Comparison of ENCODE assay signal across 8 mouse cellular contexts in the genomic region with DNA sequence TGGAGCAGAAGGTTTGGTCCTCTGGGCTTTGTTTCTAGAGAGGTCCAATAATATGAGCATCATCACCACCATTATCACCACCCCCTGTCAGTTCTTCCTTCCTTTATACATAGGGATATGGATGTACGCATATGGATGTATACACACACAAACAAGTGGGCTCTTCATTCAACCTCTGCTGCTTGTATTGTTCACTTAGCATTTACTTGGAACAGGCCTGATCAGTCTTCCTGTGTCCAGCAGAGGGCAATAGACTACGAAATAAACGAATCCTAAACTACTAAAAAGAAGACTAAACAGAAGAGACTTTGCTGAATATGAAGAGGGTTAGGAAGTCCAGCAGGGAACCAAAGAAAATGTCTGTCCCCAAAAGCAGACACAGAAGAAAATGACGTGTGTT. TPM values are rescaled to one million over a fixed set of nuclear protein-coding genes. Genes with fewer than 3 reads are reported as not detected.
DNase-seq lines count a peak whose midpoint lies in the region; ATAC-seq and TF ChIP-seq lines count a peak whose summit lies in the region.
"Had no signal": no experiment of that assay in that cellular context is flagged by ENCODE, and none has a peak within 500 bp of the region (broad histone marks: within the 10 kb centered on the region; RNA-seq: fewer than 3 reads in every experiment).

No protein-coding gene starts in this region.

- no peak overlapping the region for H3K4me2 ChIP-seq in kidney, embryonic 14.5 days (replicated peaks; ENCODE audit: low read depth, low read length)
- no peak overlapping the region for H3K4me2 ChIP-seq in midbrain, embryonic 11.5 days
- H3K4me2 ChIP-seq: embryonic facial prominence, embryonic 12.5 days had no signal

- peak; percentile 61 for TF ChIP-seq CTCF in Patski (IDR thresholded peaks at IDR 0.05)

- in situ Hi-C loops in Patski (cut with MboI; ENCODE audit: low pct_unique_long_range_greater_than_20kb), result loop anchor here (25.0 kb wide), 1 partner anchor 664 kb away; no protein-coding TSS in a partner anchor

- no peaks in the 10 kb centered on the region for H3K9me3 ChIP-seq in kidney, embryonic 14.5 days (ENCODE audit: control insufficient read depth, low read length)
- no peaks in the 10 kb centered on the region for H3K9me3 ChIP-seq in midbrain, embryonic 10.5 days (replicated peaks)
- no peaks in the 10 kb centered on the region for H3K9me3 ChIP-seq in midbrain, embryonic 11.5 days (ENCODE audit: control insufficient read depth, low read length)
- H3K9me3 ChIP-seq: embryonic facial prominence, embryonic 12.5 days had no signal

- no peak overlapping the region for H3K9ac ChIP-seq in kidney, embryonic 14.5 days (ENCODE audit: low read depth, low read length)
- no peak overlapping the region for H3K9ac ChIP-seq in midbrain, embryonic 11.5 days (ENCODE audit: low read length)
- H3K9ac ChIP-seq: embryonic facial prominence, embryonic 12.5 days had no signal

- H3K27ac ChIP-seq in kidney, embryonic 14.5 days (ENCODE audit: low read depth, low read length), result no peak overlapping the region
- H3K27ac ChIP-seq in midbrain, embryonic 10.5 days (replicated peaks), result no peak overlapping the region
- H3K27ac ChIP-seq in midbrain, embryonic 11.5 days (ENCODE audit: low read depth, low read length), result no peak overlapping the region
- H3K27ac ChIP-seq: embryonic facial prominence, embryonic 12.5 days had no signal

- no peaks in the 10 kb centered on the region for H3K36me3 ChIP-seq in kidney, embryonic 14.5 days (ENCODE audit: control insufficient read depth, insufficient read depth, low read length)
- H3K36me3 ChIP-seq in midbrain, embryonic 10.5 days, result no peaks in the 10 kb centered on the region
- H3K36me3 ChIP-seq in midbrain, embryonic 11.5 days (ENCODE audit: control insufficient read depth, insufficient read depth, low read length), result no peaks in the 10 kb centered on the region
- H3K36me3 ChIP-seq: embryonic facial prominence, embryonic 12.5 days had no signal

- CTCF ChIA-PET in Patski (lab: Charles Lee), result interaction anchor here (1.4 kb wide), 1 partner anchor 17 kb away, joined by 4 read pairs; no protein-coding TSS in a partner anchor

- peak; percentile 31 for DNase-seq in kidney, adult 11 months
- DNase-seq in CD4-positive, CD25-positive, alpha-beta regulatory T cell, adult 2 months (ENCODE audit: low read depth, low spot score), result peak; percentile 72
- no peak for DNase-seq in Patski (ENCODE audit: low read depth, low spot score)
- peak; percentile 28 for DNase-seq in layer of hippocampus, adult 9-11 months
- no peak for DNase-seq in midbrain, embryonic 10.5 days (ENCODE audit: low spot score)
- DNase-seq in midbrain, embryonic 11.5 days (ENCODE audit: low spot score, missing footprints), result no peak

- ATAC-seq in kidney, embryonic 14.5 days (ENCODE audit: low FRiP score, low TSS enrichment), result no peak
- no peak for ATAC-seq in Patski
- ATAC-seq in midbrain, embryonic 11.5 days (ENCODE audit: low FRiP score), result no peak

- POLR2A ChIA-PET in Patski (lab: Charles Lee), result no interaction called here

- H3K4me1 ChIP-seq in kidney, embryonic 14.5 days (ENCODE audit: control insufficient read depth, insufficient read depth, low read length), result no peaks in the 10 kb centered on the region
- H3K4me1 ChIP-seq in midbrain, embryonic 10.5 days, result no peaks in the 10 kb centered on the region
- no peaks in the 10 kb centered on the region for H3K4me1 ChIP-seq in midbrain, embryonic 11.5 days (ENCODE audit: control insufficient read depth, insufficient read depth, low read length)
- H3K4me1 ChIP-seq: embryonic facial prominence, embryonic 12.5 days had no signal

- H3K27me3 ChIP-seq in kidney, embryonic 14.5 days (ENCODE audit: control insufficient read depth, insufficient read depth, low read length), result no peaks in the 10 kb centered on the region
- H3K27me3 ChIP-seq in Patski, result peaks cover 6% of the 10 kb centered on the region
- H3K27me3 ChIP-seq in midbrain, embryonic 10.5 days (ENCODE audit: low read depth, poor library complexity, severe bottlenecking), result no peaks in the 10 kb centered on the region
- H3K27me3 ChIP-seq in midbrain, embryonic 11.5 days (ENCODE audit: control insufficient read depth, insufficient read depth, low read length), result no peaks in the 10 kb centered on the region
- H3K27me3 ChIP-seq: embryonic facial prominence, embryonic 12.5 days had no signal

- 44% methylated on average over 4 of the region's 4 CpGs for WGBS in kidney, embryonic 14.5 days
- WGBS in midbrain, embryonic 10.5 days, result 46% methylated on average over 4 of the region's 4 CpGs
- 50% methylated on average over 4 of the region's 4 CpGs for WGBS in midbrain, embryonic 11.5 days

- no peak overlapping the region for H3K4me3 ChIP-seq in kidney, embryonic 14.5 days (ENCODE audit: low read length)
- no peak overlapping the region for H3K4me3 ChIP-seq in midbrain, embryonic 10.5 days
- H3K4me3 ChIP-seq in midbrain, embryonic 11.5 days (ENCODE audit: low read depth, low read length), result no peak overlapping the region
- H3K4me3 ChIP-seq: embryonic facial prominence, embryonic 12.5 days had no signal

RNA-seq across cellular contexts. Expression of a gene that starts 6.2 kb away (rescaled TPM):
- 0.10 and 0.14 TPM in 2 replicates for polyA plus RNA-seq in kidney, embryonic 14.5 days (2014; fragmentation: Nextera tagmentation; extraction: Ambion mirVana)
- polyA plus RNA-seq in Patski (2021), result not detected
- 0.31 and 0.33 TPM in 2 replicates for polyA plus RNA-seq in midbrain, embryonic 10.5 days (2016; fragmentation: Nextera tagmentation; extraction: Ambion mirVana)
- polyA plus RNA-seq in midbrain, embryonic 11.5 days (2014; fragmentation: Nextera tagmentation; extraction: Ambion mirVana), result 0.21 and 0.29 TPM in 2 replicates

RNA-seq across cellular contexts. Expression of a gene that starts 7.2 kb away (rescaled TPM):
- polyA plus RNA-seq in kidney, embryonic 14.5 days (2014; fragmentation: Nextera tagmentation; extraction: Ambion mirVana), result not detected in 2 replicates
- polyA plus RNA-seq in Patski (2021), result not detected
- not detected in 2 replicates for polyA plus RNA-seq in midbrain, embryonic 10.5 days (2016; fragmentation: Nextera tagmentation; extraction: Ambion mirVana)
- polyA plus RNA-seq in midbrain, embryonic 11.5 days (2014; fragmentation: Nextera tagmentation; extraction: Ambion mirVana), result not detected in 2 replicates
- polyA plus RNA-seq: embryonic facial prominence, embryonic 12.5 days had no signal

RNA-seq across cellular contexts. Expression of a gene that starts 34.0 kb away (rescaled TPM):
- 1.4 and 4.8 TPM in 2 replicates for polyA plus RNA-seq in kidney, embryonic 14.5 days (2014; fragmentation: Nextera tagmentation; extraction: Ambion mirVana)
- polyA plus RNA-seq in Patski (2021), result 0.33 TPM
- polyA plus RNA-seq in midbrain, embryonic 10.5 days (2016; fragmentation: Nextera tagmentation; extraction: Ambion mirVana), result 0.75 and 0.85 TPM in 2 replicates
- 0.57 and 0.89 TPM in 2 replicates for polyA plus RNA-seq in midbrain, embryonic 11.5 days (2014; fragmentation: Nextera tagmentation; extraction: Ambion mirVana)

RNA-seq across cellular contexts. Expression of a gene that starts 35.0 kb away (rescaled TPM):
- 43.7 and 68.8 TPM in 2 replicates for polyA plus RNA-seq in kidney, embryonic 14.5 days (2014; fragmentation: Nextera tagmentation; extraction: Ambion mirVana)
- 52.8 TPM for polyA plus RNA-seq in Patski (2021)
- polyA plus RNA-seq in midbrain, embryonic 10.5 days (2016; fragmentation: Nextera tagmentation; extraction: Ambion mirVana), result 76.8 and 98.1 TPM in 2 replicates
- 72.7 and 76.1 TPM in 2 replicates for polyA plus RNA-seq in midbrain, embryonic 11.5 days (2014; fragmentation: Nextera tagmentation; extraction: Ambion mirVana)

RNA-seq across cellular contexts. Expression of a gene that starts 48.6 kb away (rescaled TPM):
- polyA plus RNA-seq in kidney, embryonic 14.5 days (2014; fragmentation: Nextera tagmentation; extraction: Ambion mirVana), result 16.9 and 25.2 TPM in 2 replicates
- polyA plus RNA-seq in Patski (2021), result 31.6 TPM
- 12.1 and 12.3 TPM in 2 replicates for polyA plus RNA-seq in midbrain, embryonic 10.5 days (2016; fragmentation: Nextera tagmentation; extraction: Ambion mirVana)
- 10.1 and 11.6 TPM in 2 replicates for polyA plus RNA-seq in midbrain, embryonic 11.5 days (2014; fragmentation: Nextera tagmentation; extraction: Ambion mirVana)

Comparison
In these comparisons a context has a peak if more than half of its experiments do, and no peak if none do; other contexts are left out.
1. DNase-seq: peak in kidney, adult 11 months (single experiment), CD4-positive, CD25-positive, alpha-beta regulatory T cell, adult 2 months (single experiment) and layer of hippocampus, adult 9-11 months (single experiment); none in Patski (single experiment), midbrain, embryonic 10.5 days (single experiment) and midbrain, embryonic 11.5 days (single experiment).